Mouse (Mus musculus) embryonic facial prominence, embryonic 10.5 days (tissue): ENCODE data around the gene Ctnna3. TPM values are rescaled to one million over a fixed set of nuclear protein-coding genes. Genes with fewer than 3 reads are reported as not detected.
"Not testable (repeated sequence)": the region's sequence is repeated elsewhere in the genome, so short reads cannot be mapped to it uniquely, and the experiment has no call there.

Experiments
- DNase-seq: peaks from one replicate; pipeline ENCODE4 v3.0.0-alpha.2; 2017; ENCODE audit warnings: low spot score
- H3K27ac ChIP-seq: fragments of 300-500 bp; sonication (generic); replicated peaks from 2 replicates; pipeline ENCODE4 v1.5.1; 2016; ENCODE audit warnings: mild to moderate bottlenecking
- H3K27me3 ChIP-seq: fragments of 300-500 bp; sonication (generic); replicated peaks from 2 replicates; pipeline ENCODE4 v1.6.1; 2016; ENCODE audit warnings: low read depth, mild to moderate bottlenecking; ENCODE audit not compliant: poor library complexity, severe bottlenecking
- H3K36me3 ChIP-seq: fragments of 300-500 bp; sonication (generic); replicated peaks from 2 replicates; pipeline ENCODE4 v1.6.1; 2016; ENCODE audit warnings: mild to moderate bottlenecking, moderate library complexity
- H3K4me1 ChIP-seq: fragments of 300-500 bp; sonication (generic); 2 replicates; pipeline ENCODE4 v1.6.1; 2016
- H3K4me3 ChIP-seq: fragments of 300-500 bp; sonication (generic); 2 replicates; pipeline ENCODE4 v1.5.1; 2016; ENCODE audit warnings: mild to moderate bottlenecking, moderate library complexity
- H3K9me3 ChIP-seq: fragments of 300-500 bp; sonication (generic); 2 replicates; pipeline ENCODE4 v1.6.1; 2016; ENCODE audit warnings: mild to moderate bottlenecking
- WGBS: fragments of 180-500 bp; shearing (Covaris S2); methylation state at CpG from one replicate; pipeline ENCODE4 v1.1.7; 2016; 5-methylcytosine and 5-hydroxymethylcytosine counted together
- polyA plus RNA-seq: library from polyadenylated mRNA; unstranded; fragments of >200 nt; fragmentation: Nextera tagmentation; extraction: Ambion mirVana; gene quantifications from 2 replicates; pipeline ENCODE4 v1.2.1, GENCODE M21; 2016

Ctnna3 gene
- 0.10 and 0.22 TPM in 2 replicates for polyA plus RNA-seq

DNA sequence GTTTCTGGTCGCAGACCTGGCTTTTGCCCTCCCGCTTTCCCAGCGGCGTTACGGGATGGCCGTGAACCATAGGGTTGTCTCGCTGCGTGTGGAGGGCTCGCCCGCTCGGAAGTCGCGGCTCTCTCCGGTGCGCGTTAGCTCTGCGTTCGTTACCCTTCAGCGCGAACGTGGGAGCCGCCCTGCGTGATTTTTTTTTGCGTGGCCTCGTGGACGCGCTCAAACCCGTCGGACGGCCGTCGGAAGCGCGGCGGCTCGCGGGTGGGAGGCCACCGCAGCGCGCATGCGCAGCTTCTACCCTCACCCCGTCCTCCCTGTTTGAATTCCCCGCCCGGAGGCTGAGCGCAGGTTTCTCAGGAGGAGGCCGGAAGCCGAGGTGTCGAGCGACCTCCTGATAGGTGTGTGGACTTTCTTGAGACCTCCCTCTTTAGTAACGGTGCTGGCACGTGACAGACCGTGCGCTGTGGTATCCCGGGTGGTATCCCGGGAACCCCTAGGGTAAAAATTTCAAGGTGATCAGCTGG lies at the start of gene Ctnna3:
TSS of gene Ctnna3 (plus strand) at position 314 of the 521 bp plus-strand sequence.
- H3K27ac ChIP-seq: peak within 1 kb of the TSS; percentile 93
- H3K36me3 ChIP-seq: no peaks in the 10 kb centered on the region
- no peaks in the 10 kb centered on the region for H3K9me3 ChIP-seq
- peaks cover 13% of the 10 kb centered on the region for H3K4me1 ChIP-seq
- no peaks in the 10 kb centered on the region for H3K27me3 ChIP-seq
- peak within 1 kb of the TSS; percentile 78 for H3K4me3 ChIP-seq
- DNase-seq: peak; percentile 95
- WGBS: under 1% methylated on average over 55 of the region's 55 CpGs

DNA sequence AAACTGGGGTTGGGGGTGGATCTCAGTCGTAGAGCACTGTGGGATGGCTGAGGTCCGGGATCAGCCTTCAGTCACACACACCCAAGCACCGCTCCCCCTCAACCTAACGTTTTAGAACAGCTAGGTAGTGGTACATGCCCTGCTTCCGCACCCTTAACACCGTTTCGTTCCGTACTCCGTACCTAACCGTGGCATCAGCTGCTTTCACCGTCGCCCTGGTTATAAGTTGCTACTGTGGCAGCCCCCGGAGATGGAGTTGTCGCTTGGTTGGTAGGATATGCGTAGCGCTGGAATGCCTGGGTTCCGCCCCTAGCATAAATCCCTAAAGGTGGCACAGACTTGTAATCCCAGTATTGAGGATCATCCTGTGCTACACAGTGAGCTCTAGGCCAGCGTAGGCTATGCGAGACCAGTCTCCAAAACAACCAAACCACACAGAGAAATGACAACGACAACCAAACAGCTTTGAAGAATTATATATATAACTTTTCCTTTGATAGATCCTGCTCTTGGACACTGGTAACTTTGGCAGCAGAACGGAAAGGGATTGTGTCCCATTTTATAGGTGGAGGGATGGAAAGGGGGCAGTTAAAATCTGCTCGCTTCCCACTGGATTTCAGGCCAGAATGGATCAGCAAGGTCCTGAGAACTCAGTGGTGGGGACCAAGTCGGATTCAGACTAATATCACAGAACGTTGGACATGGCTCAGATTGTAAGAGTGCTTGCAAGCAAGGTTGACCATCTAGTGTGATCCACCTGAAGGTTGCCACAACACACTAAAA lies 48.2 kb upstream of the Ctnna3 start, which contains the start of gene Sirt1:
TSS of gene Sirt1 (minus strand) at position 207 of the 783 bp plus-strand sequence.
- no peaks in the 10 kb centered on the region for H3K36me3 ChIP-seq
- 8% methylated on average over 24 of the region's 24 CpGs for WGBS
- H3K4me1 ChIP-seq: peaks cover 9% of the 10 kb centered on the region
- no peaks in the 10 kb centered on the region for H3K9me3 ChIP-seq
- H3K27me3 ChIP-seq: peaks cover 25% of the 10 kb centered on the region
- peak; percentile 29 for DNase-seq
- H3K27ac ChIP-seq: peak within 1 kb of the TSS; percentile 72
- H3K4me3 ChIP-seq: peak within 1 kb of the TSS; percentile 70

DNA sequence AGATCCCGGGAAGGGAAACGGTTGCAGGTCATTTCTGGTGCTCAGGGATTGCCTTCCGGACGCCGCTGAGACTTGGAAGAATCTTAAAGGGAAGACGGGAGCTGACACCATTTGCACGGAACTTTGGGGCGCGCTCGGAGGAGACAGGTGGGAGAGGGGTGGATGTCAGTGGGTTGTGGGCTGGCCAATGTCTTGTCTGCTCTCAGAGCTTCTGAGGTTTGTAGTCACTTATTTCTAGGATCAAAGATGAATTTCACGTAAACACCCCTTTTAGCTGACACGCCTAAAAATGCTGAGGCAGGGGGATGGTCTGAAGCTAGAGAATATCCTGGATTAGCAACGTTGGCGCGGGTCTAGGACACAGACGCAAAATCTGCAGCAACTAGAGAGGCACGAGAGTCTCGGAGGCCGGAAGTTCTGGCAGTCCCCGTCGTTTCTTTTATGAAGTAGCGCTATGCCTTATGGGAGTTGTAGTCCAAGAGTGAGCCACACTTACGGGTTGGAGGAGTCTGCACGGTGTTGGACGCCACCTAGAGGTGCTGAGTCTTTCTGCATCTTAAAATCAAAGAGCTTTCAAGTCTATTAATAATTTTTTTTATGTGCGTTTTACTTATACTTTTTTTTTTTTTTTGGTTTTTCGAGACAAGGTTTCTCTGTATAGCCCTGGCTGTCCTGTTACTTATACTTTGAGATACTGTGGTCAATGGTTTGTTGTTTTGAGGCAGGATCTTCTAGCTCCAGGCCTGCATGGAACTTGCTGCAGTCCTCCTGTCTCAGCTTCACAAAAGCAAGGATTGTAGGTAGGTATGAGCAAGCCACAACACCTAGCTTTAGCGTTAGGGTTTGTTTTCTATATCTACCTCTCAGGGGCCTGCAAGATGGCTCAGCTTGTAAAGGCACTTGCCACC lies 47.3 kb upstream of the Ctnna3 start, which contains the start of gene Dnajc12:
TSS of gene Dnajc12 (plus strand) at position 72 of the 908 bp plus-strand sequence.
- H3K27ac ChIP-seq: peak within 1 kb of the TSS; percentile 72

DNA sequence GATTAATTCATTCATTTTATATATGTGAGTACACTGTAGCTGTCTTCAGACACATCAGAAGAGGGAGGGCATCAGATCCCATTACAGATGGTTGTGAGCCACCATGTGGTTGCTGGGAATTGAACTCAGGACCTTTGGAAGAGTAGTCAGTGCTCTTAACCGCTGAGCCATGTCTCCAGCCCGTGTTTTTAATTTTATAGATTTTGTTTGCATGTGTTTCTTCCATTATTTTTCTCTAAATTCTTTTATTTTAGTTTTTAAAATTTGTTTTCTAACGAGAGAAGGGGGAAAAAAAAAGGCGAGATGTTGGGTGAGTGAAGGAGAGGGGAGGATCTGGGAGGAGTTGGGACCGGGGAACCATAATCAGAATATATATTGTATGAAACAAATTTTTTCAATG lies 44.0 kb upstream of the Ctnna3 start:
- H3K9me3 ChIP-seq, DNase-seq, H3K4me1 ChIP-seq, H3K36me3 ChIP-seq: not testable (repeated sequence)
- peaks cover 11% of the 10 kb centered on the region for H3K27me3 ChIP-seq
- H3K27ac ChIP-seq: peak overlapping the region; percentile 70; the same call in 1 of the 2 replicates
- peak overlapping the region; percentile 71 for H3K4me3 ChIP-seq
- 30% methylated on average over 5 of the region's 5 CpGs for WGBS

More for the DNA sequence above, 47.3 kb upstream of the Ctnna3 start, which contains the start of gene Dnajc12:
- no peaks in the 10 kb centered on the region for H3K9me3 ChIP-seq
- H3K36me3 ChIP-seq: no peaks in the 10 kb centered on the region
- peak within 1 kb of the TSS; percentile 70 for H3K4me3 ChIP-seq
- peak; percentile 88 for DNase-seq
- under 1% methylated on average over 28 of the region's 28 CpGs for WGBS
- H3K4me1 ChIP-seq: peaks cover 9% of the 10 kb centered on the region
- H3K27me3 ChIP-seq: peaks cover 25% of the 10 kb centered on the region

DNA sequence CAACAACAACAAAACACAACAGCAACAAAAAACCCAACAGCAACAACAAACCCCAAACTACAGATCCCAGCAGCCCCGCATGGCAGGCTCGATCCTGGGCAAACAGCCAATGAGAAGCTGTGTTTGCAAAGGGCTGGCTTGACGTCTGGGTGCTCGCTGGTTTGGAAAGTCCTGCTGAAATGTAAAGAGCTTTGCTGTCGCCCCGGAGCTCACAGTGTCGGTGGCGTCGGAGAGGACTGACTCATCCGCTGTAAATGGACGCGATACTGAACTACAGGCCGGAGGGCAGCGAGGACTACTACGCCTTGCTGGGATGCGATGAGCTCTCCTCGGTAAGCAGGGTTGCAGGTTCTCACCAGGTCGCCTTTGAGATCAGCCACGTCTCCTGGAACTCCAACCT lies 43.5 kb upstream of the Ctnna3 start:
- Histone ChIP-seq H3K27ac (peak overlapping the region; percentile 70), H3K4me1 (peaks cover 6% of the 10 kb centered on the region), H3K9me3 (no peaks in the 10 kb centered on the region), H3K36me3 (no peaks in the 10 kb centered on the region), H3K4me3 (peak overlapping the region; percentile 71), H3K27me3 (peaks cover 6% of the 10 kb centered on the region)
- DNase-seq: peak; percentile 83
- under 1% methylated on average over 19 of the region's 19 CpGs for WGBS

DNA sequence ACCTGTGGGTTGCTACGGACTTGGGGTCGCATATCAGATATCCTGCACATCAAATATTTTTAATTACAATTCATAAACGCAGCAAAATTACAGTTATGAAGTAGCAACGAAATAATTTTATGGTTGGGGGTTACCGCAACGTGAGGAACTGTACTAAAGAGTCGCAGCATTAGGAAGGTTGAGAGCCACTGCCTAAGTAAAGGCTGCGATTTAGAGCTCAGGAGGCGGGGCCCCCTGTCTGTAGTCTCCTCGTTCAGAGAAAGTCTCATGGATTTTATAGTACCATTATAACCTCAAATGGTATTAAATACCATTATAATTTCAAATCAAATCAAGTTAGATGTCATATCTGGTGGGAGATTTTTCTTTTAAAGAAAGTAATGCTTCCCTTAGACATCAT lies 42.9 kb upstream of the Ctnna3 start:
- WGBS: 3% methylated on average over 10 of the region's 10 CpGs
- peak overlapping the region; percentile 71 for H3K4me3 ChIP-seq
- no peaks in the 10 kb centered on the region for H3K36me3 ChIP-seq
- no peaks in the 10 kb centered on the region for H3K9me3 ChIP-seq
- DNase-seq: no peak
- peaks cover under 1% of the 10 kb centered on the region; the same call in 1 of the 2 replicates for H3K4me1 ChIP-seq
- H3K27me3 ChIP-seq: 0 out of 2 replicates have a peak, but pooled peaks cover under 1% of the 10 kb centered on the region
- no peak overlapping the region for H3K27ac ChIP-seq

DNA sequence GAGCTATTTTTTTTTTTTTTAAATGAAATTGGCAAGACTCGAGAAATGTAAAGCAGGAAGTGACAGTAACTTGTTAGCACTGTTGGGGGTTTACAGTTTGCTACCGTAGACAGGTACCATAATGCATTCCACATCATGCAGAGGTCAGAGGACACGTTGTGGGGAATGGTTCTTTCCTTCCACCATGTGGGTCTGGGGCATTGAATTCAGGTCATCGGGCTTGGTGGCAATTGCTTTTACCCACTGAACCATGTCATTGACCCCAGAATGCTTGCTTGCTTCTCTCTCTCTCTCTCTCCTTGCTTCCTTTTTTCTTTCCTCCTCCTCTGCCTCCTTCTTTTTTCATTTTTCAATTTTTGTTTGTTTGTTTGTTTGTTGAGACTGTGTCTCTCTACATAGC lies 41.0 kb upstream of the Ctnna3 start:
- Histone ChIP-seq H3K27me3 (no peaks in the 10 kb centered on the region), H3K36me3 (no peaks in the 10 kb centered on the region), H3K9me3 (no peaks in the 10 kb centered on the region), H3K27ac (no peak overlapping the region), H3K4me3 (no peak overlapping the region), H3K4me1 (no peaks in the 10 kb centered on the region)
- 70% methylated on average over 4 of the region's 4 CpGs for WGBS
- DNase-seq: no peak

DNA sequence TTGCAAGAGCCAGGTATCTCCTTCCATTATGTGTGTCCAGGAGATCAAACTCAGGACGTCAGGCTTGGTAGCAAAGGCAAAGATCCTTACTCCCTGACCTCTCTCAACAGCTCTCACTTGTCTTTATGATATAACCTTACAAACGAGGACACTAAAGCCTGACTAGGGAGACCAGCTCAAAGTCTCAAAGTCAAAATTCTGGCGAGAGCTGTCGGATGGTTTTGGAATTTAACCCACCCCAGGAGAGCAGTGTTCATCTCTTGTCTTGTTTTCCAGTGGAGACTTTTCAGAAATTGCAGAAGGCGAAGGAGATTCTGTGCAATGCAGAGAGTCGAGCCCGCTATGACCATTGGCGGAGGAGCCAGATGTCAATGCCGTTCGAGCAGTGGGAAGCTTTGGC lies 32.9 kb upstream of the Ctnna3 start:
- Histone ChIP-seq H3K9me3 (no peaks in the 10 kb centered on the region), H3K36me3 (no peaks in the 10 kb centered on the region), H3K4me1 (no peaks in the 10 kb centered on the region), H3K4me3 (no peak overlapping the region), H3K27ac (no peak overlapping the region), H3K27me3 (no peaks in the 10 kb centered on the region)
- no peak for DNase-seq
- WGBS: 88% methylated on average over 10 of the region's 10 CpGs

DNA sequence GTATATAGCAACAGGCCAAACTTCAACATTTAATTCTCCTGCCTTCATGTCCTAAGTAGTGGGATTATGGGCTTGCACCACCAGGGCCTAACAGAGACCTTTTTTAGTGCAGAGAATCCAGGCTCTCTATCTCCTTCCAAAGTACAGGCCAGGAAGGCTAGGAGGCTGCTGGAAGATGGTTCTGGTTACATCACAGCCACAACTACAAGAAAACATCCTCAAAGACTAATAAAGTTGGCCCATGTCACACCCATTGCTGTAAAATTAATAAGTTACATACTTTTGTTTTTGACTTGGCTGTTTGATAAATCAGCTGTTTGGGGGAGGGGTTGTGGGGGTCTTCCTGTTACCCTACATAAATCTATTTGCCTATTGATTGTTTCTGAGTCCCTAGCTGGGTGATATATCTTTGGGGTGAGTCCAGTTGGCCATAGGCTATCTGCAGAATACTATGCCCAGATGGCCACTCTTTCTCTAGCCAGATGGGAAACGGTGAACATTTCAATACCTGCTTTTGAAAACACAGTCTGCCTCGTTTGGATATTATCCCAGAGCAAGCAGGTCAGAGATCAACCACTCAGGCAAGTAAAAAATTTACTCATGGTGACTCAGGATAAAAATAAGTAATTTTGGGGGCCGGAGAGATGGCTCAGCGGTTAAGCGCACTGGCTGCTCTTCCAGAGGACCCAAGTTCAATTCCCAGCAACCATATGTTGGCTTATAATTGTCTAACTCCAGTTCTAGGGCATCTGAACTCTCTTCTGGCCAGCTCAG lies 27.0 kb upstream of the Ctnna3 start:
- Histone ChIP-seq H3K27me3 (no peaks in the 10 kb centered on the region), H3K4me3 (no peak overlapping the region), H3K4me1 (no peaks in the 10 kb centered on the region), H3K27ac (no peak overlapping the region), H3K36me3 (no peaks in the 10 kb centered on the region), H3K9me3 (no peaks in the 10 kb centered on the region)
- DNase-seq: no peak
- 87% methylated on average over 5 of the region's 5 CpGs for WGBS

DNA sequence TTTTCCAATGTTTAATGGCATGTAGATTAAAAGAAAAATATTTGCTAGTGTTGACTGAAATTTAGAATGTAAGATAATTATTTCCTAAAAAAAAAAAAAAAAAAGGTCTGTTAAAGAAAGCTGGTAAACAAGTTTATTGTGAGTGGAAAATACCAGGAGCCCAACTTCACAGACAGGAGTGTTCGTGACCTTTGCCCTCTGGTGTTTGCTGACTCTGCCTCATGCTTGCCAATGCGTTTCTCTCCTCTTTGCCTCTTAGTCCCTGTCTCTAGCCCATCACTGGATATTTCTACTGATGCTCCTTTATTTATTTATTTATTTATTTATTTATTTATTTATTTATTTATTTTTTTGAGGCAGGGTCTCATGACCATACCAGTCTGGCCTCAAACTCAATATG lies 26.3 kb upstream of the Ctnna3 start:
- H3K36me3 ChIP-seq: no peaks in the 10 kb centered on the region
- H3K9me3 ChIP-seq: no peaks in the 10 kb centered on the region
- H3K27me3 ChIP-seq: no peaks in the 10 kb centered on the region
- no peak for DNase-seq
- no peaks in the 10 kb centered on the region for H3K4me1 ChIP-seq
- H3K27ac ChIP-seq: no peak overlapping the region
- 75% methylated on average over 2 of the region's 2 CpGs for WGBS
- no peak overlapping the region for H3K4me3 ChIP-seq

DNA sequence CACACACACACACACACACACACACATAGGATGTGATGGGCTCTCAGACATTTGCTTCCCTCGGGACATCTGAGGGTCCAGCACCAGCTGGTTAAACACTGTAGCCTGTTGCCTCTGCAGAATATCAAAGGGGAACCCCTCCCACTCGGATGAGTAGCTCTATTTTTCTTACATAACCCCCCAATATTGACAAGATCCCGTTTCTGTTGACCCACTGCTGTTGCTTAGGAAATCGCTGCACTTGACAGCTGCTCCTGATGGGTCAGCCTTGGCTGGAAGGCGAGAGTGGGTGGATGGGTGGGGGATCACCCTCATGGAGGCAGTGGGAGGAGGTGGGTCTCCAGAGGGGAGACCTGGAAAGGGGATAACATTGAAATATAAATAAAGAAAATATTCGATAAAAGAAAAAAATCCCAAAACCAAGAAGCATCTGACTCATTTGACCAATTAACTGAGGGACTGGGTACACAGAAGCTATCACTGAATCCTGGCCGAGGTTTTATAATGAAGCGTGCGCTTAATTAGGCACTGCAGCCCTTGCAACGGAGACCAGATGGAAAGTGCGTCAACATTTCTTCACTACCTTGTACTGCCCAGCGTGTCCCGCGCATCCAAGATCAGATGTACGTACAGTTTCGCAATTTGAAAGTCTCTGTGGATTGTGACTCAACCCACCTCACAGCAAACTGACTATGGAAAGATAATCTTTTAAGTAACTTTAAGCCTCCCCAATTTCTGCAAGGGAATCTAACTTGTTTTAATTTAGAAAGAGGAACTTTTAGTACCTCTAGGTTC lies 19.5 kb upstream of the Ctnna3 start:
- Histone ChIP-seq H3K4me1 (no peaks in the 10 kb centered on the region), H3K9me3 (no peaks in the 10 kb centered on the region), H3K36me3 (no peaks in the 10 kb centered on the region), H3K27ac (no peak overlapping the region), H3K27me3 (no peaks in the 10 kb centered on the region), H3K4me3 (no peak overlapping the region)
- WGBS: 75% methylated on average over 16 of the region's 16 CpGs
- DNase-seq: no peak
